Mouse (Mus musculus): Measurements from ENCODE around the gene Rai1. TPM values are rescaled to one million over a fixed set of nuclear protein-coding genes. Genes with fewer than 3 reads are reported as not detected.

Gene Rai1
- polyA plus RNA-seq, 2 experiments: 4.5 to 7.2 TPM

GRCm38 (mm10) chr11:60071221-60071620, 33.6 kb upstream of the Rai1 start:
- WGBS (ENCODE audit: insufficient replicate concordance): 52% methylated on average over 6 of the region's 6 CpGs
- Histone ChIP-seq H3K36me3 (replicated peaks; ENCODE audit: control insufficient read depth, insufficient read depth, low read depth) (no peaks in the 10 kb centered on the region), H3K4me3 (ENCODE audit: insufficient read depth in 1 of 2, low read depth in 2 of 2, low read length in 2 of 2) (no peak overlapping the region), H3K27me3 (ENCODE audit: control insufficient read depth, insufficient read depth, low read length) (no peaks in the 10 kb centered on the region), H3K4me2 (ENCODE audit: low read depth) (no peak overlapping the region), H3K4me1 (replicated peaks; ENCODE audit: control insufficient read depth in 2 of 2, insufficient read depth in 2 of 2, low read length in 1 of 2) (0 out of 4 replicates have a peak, but pooled peaks cover 0 to 3% of the 10 kb centered on the region in 2 experiments), H3K9me3 (ENCODE audit: control insufficient read depth, low read length) (no peaks in the 10 kb centered on the region), H3K27ac (no peak overlapping the region), H3K9ac (replicated peaks) (no peak overlapping the region)
- no peak for ATAC-seq (ENCODE audit: insufficient read depth)
- TF ChIP-seq EP300 (IDR thresholded peaks at IDR 0.05; ENCODE audit: low read depth) (no peak), CTCF (IDR thresholded peaks at IDR 0.05; ENCODE audit: low read depth) (no peak)
- DNase-seq (ENCODE audit: low read depth in 3 of 3, low spot score in 3 of 3): no peak

GRCm38 (mm10) chr11:60073121-60073520, 31.7 kb upstream of the Rai1 start:
- Histone ChIP-seq H3K9ac (replicated peaks) (no peak overlapping the region), H3K4me3 (ENCODE audit: insufficient read depth in 1 of 2, low read depth in 2 of 2, low read length in 2 of 2) (no peak overlapping the region), H3K4me1 (replicated peaks; ENCODE audit: control insufficient read depth in 2 of 2, insufficient read depth in 2 of 2, low read length in 1 of 2) (0 out of 4 replicates have a peak, but pooled peaks cover 0 to 3% of the 10 kb centered on the region in 2 experiments), H3K4me2 (ENCODE audit: low read depth) (no peak overlapping the region), H3K9me3 (ENCODE audit: control insufficient read depth, low read length) (no peaks in the 10 kb centered on the region), H3K27ac (no peak overlapping the region), H3K36me3 (replicated peaks; ENCODE audit: control insufficient read depth, insufficient read depth, low read depth) (no peaks in the 10 kb centered on the region), H3K27me3 (ENCODE audit: control insufficient read depth, insufficient read depth, low read length) (no peaks in the 10 kb centered on the region)
- ATAC-seq (ENCODE audit: insufficient read depth) (no peak), DNase-seq (ENCODE audit: low read depth in 3 of 3, low spot score in 3 of 3) (no peak)
- TF ChIP-seq EP300 (IDR thresholded peaks at IDR 0.05; ENCODE audit: low read depth) (no peak), CTCF (IDR thresholded peaks at IDR 0.05; ENCODE audit: low read depth) (no peak)

GRCm38 (mm10) chr11:60073936-60074502, 30.8 kb upstream of the Rai1 start:
- H3K27ac ChIP-seq: no peak overlapping the region
- H3K4me3 ChIP-seq (ENCODE audit: insufficient read depth in 1 of 2, low read depth in 2 of 2, low read length in 2 of 2): no peak overlapping the region
- H3K36me3 ChIP-seq (replicated peaks; ENCODE audit: control insufficient read depth, insufficient read depth, low read depth): no peaks in the 10 kb centered on the region
- ATAC-seq (ENCODE audit: insufficient read depth) (no peak), DNase-seq (ENCODE audit: low read depth in 3 of 3, low spot score in 3 of 3) (no peak)
- H3K27me3 ChIP-seq (ENCODE audit: control insufficient read depth, insufficient read depth, low read length): no peaks in the 10 kb centered on the region
- H3K9me3 ChIP-seq (ENCODE audit: control insufficient read depth, low read length): no peaks in the 10 kb centered on the region
- no peak overlapping the region for H3K9ac ChIP-seq (replicated peaks)
- H3K4me2 ChIP-seq (ENCODE audit: low read depth): no peak overlapping the region
- TF ChIP-seq EP300 (IDR thresholded peaks at IDR 0.05; ENCODE audit: low read depth): no peak
- H3K4me1 ChIP-seq (replicated peaks; ENCODE audit: control insufficient read depth in 2 of 2, insufficient read depth in 2 of 2, low read length in 1 of 2): 0 out of 4 replicates have a peak, but pooled peaks cover 0 to 3% of the 10 kb centered on the region in 2 experiments
- 63% methylated on average over 15 of the region's 15 CpGs for WGBS (ENCODE audit: insufficient replicate concordance)

- H3K9ac ChIP-seq (replicated peaks): no peak overlapping the region
- 0 out of 4 replicates have a peak, but pooled peaks cover 0 to under 1% of the 10 kb centered on the region in 2 experiments for H3K4me1 ChIP-seq (replicated peaks; ENCODE audit: control insufficient read depth in 2 of 2, insufficient read depth in 2 of 2, low read length in 1 of 2)
- H3K4me2 ChIP-seq (ENCODE audit: low read depth): no peak overlapping the region
- DNase-seq (ENCODE audit: low read depth in 3 of 3, low spot score in 3 of 3) (no peak), ATAC-seq (ENCODE audit: insufficient read depth) (no peak)
- no peak overlapping the region for H3K27ac ChIP-seq
- no peaks in the 10 kb centered on the region for H3K27me3 ChIP-seq (ENCODE audit: control insufficient read depth, insufficient read depth, low read length)
- 31% methylated on average over 3 of the region's 3 CpGs for WGBS (ENCODE audit: insufficient replicate concordance)
- no peak for TF ChIP-seq EP300 (IDR thresholded peaks at IDR 0.05; ENCODE audit: low read depth)
- no peak for TF ChIP-seq CTCF (IDR thresholded peaks at IDR 0.05; ENCODE audit: low read depth)
- no peak overlapping the region for H3K4me3 ChIP-seq (ENCODE audit: insufficient read depth in 1 of 2, low read depth in 2 of 2, low read length in 2 of 2)
- H3K9me3 ChIP-seq (ENCODE audit: control insufficient read depth, low read length): no peaks in the 10 kb centered on the region
- no peaks in the 10 kb centered on the region for H3K36me3 ChIP-seq (replicated peaks; ENCODE audit: control insufficient read depth, insufficient read depth, low read depth)
Measured at GRCm38 (mm10) chr11:60076183-60076582, 28.6 kb upstream of the Rai1 start.

- no peaks in the 10 kb centered on the region for H3K27me3 ChIP-seq (ENCODE audit: control insufficient read depth, insufficient read depth, low read length)
- peak; percentile 56 to 60 (median 58) for DNase-seq (ENCODE audit: low read depth in 3 of 3, low spot score in 3 of 3)
- 12% methylated on average over 4 of the region's 4 CpGs for WGBS (ENCODE audit: insufficient replicate concordance)
Measured at GRCm38 (mm10) chr11:60076790-60077189, 28.0 kb upstream of the Rai1 start.

More at GRCm38 (mm10) chr11:60076790-60077189, 28.0 kb upstream of the Rai1 start:
- H3K9ac ChIP-seq (replicated peaks): no peak overlapping the region
- H3K36me3 ChIP-seq (replicated peaks; ENCODE audit: control insufficient read depth, insufficient read depth, low read depth): no peaks in the 10 kb centered on the region
- no peaks in the 10 kb centered on the region for H3K9me3 ChIP-seq (ENCODE audit: control insufficient read depth, low read length)
- no peak overlapping the region for H3K4me2 ChIP-seq (ENCODE audit: low read depth)
- H3K4me1 ChIP-seq (replicated peaks; ENCODE audit: control insufficient read depth in 2 of 2, insufficient read depth in 2 of 2, low read length in 1 of 2): no peaks in the 10 kb centered on the region
- TF ChIP-seq EP300 (IDR thresholded peaks at IDR 0.05; ENCODE audit: low read depth) (no peak), CTCF (IDR thresholded peaks at IDR 0.05; ENCODE audit: low read depth) (peak; percentile 85)
- no peak overlapping the region for H3K27ac ChIP-seq
- ATAC-seq (ENCODE audit: insufficient read depth): no peak
- H3K4me3 ChIP-seq (ENCODE audit: insufficient read depth in 1 of 2, low read depth in 2 of 2, low read length in 2 of 2): no peak overlapping the region
